Mouse (Mus musculus) layer of hippocampus, postnatal 36 days (tissue): ENCODE measurements around the gene Ccr6. TPM values are rescaled to one million over a fixed set of nuclear protein-coding genes. Genes with fewer than 3 reads are reported as not detected.

Source experiments
- DNase-seq, 2 experiments: peaks; one replicate each; pipeline ENCODE4 v3.0.0; 2022
- total RNA-seq, 2 experiments: library from RNA; stranded (reverse); gene quantifications; 2 replicates each; pipeline ENCODE4 v1.2.3; 2021

Ccr6 gene
- total RNA-seq, 2 experiments from 2014 or later: not detected

- DNase-seq: peak; percentile 23 to 31
These were observed 48.4 kb downstream of the Ccr6 start for GRCm38 (mm10) chr17:8284254-8284661.

- DNase-seq: no peak
These were observed 49.2 kb downstream of the Ccr6 start for GRCm38 (mm10) chr17:8285056-8285455.

DNA sequence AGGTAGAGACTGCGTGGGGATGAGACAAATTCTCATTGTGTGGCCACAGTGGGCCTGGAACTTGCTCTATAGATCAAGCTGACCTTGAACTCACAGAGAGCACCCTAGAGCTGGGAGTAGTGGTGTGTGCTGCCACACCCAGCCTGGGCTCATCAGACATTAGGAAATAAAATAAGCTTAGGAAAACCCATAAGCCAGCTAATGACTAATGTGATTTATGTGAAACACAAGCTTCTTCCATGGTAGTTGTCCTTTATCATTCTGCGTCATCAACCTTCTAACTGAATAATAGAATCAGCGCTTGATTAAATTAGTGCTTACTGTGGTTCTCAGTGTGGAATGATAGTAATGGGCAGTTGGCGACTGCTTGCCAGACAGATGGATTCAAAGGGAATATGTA lies 51.1 kb downstream of the Ccr6 start:
- no peak for DNase-seq

DNA sequence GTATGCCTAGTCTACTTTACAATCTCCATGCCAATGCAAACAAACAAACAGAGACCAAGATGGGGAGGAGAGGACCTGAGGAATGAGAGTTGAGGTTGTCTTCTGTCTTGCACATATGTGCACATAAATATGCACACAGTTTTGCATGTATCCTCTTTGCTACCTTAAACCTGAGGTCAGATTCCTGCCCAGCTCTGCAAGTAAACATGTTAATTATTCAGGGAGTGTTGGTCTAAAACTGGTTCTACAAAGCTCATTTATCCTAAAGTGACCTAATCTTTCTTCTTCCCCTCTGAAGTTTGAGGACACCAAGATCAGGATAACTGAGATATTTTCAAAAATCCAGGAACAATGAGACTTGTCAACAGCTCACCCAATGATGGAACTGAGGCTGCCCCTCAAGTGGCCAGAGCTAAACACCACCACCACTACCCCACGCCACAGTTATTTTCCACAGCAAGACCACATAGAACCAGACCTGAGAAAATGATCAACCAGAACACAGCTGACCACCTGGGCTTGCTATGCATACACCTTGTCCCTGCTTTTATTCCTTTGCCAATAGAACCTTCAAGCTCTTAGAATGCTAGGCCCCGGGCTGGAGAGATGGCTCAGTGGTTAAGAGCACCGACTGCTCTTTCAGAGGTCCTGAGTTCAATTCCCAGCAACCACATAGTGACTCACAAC lies 54.3 kb downstream of the Ccr6 start:
- DNase-seq: no peak

DNA sequence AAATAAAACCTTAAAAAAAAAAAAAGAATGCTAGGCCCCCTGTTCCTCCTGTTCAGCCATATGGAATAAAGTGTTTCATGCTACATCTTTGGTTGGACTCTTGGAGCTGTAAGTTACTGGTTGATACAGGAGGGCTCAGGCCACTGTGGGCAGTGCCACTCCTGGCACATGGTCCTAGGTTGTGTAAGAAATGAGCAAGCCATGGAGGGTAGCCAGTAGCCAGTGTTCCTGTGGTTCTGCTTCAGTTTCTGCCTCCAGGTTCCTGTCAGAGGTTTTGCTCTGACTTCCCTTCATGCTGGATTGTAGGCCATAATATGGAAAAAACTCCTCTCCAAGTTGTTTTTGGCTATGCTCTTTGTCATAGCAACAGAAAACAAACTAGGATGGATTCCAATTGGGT lies 54.9 kb downstream of the Ccr6 start:
- DNase-seq: no peak

DNA sequence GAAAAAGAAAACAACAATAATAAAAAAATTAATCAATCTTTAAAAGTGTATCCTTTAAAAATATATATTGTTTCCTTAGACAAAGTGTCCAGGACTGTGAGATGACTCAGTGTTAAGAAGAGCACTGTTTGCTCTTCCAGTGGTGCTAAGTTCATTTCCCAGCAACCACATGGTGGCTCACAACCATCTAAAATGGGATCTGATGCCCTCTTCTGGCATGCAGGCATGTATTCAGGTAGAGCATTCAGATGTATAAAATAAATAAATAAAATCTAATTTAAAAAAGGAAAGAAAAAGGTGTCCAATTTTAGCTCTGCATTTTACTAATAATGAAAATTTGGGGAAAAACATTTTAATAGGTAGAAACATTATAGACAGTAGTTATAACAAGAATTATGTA lies 60.0 kb downstream of the Ccr6 start:
- no peak for DNase-seq

DNA sequence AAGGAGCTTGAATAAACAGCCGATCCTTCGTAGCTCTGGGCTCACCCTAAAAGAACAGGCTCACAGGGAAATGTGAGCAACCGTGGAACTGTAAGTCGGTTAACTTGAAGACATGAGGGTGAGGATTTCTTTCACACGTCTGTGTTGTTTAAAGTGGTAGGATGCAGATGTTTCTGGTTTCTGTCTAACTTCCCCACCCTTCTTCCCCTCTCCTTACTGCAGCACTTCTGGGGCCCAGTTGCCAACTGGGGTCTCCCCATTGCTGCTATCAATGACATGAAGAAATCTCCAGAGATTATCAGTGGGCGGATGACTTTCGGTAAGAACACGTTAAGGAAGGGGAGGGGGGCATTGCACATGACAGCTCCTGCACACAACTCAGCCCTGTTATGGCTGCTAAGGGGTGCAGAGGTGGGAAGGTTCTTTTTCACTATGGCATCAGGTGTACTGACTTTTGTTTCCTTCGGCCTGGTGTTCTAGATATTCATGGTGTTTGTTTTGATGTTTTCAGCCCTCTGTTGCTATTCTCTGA lies 60.5 kb downstream of the Ccr6 start:
- no peak for DNase-seq

- DNase-seq: no peak
These were observed 61.9 kb downstream of the Ccr6 start for GRCm38 (mm10) chr17:8297746-8298145.

DNA sequence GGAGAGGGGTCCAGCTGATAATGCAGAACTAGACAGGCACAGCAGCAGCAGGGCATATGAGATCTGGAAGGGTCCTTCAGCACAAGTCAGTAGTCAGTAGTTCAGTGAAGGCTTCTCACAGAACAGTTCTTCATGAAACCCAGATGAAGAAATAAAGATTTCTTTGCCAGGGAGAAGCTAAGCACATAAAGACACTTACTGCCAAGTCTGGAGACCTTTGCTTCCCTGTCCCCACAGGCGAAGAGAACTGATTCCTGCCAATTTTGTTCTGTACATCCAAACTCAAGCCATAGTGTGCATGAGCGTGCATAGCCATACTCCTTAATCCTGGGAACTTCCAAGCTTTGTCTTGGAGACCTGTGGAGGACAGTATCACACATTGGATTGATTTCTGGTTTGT lies 62.4 kb downstream of the Ccr6 start:
- no peak for DNase-seq

DNA sequence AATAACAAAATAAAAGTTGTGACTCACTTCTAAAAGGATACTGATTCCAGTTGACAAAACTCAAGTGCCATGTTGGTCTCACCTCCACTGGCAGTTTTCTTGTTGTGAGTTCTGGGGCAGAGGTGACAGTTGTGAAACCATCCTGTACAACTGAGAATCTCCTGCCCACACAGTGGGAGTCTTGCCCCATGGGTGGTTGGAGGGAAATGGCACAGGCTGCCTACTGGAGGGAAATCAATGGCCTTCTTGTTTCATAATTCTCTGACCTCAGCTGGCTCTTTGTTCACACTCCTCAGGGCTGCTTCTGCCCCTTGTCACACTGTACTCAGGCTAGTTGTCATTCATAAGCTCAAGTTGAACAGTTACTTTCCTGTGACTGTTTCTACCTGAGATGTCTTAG lies 63.7 kb downstream of the Ccr6 start:
- no peak for DNase-seq

DNA sequence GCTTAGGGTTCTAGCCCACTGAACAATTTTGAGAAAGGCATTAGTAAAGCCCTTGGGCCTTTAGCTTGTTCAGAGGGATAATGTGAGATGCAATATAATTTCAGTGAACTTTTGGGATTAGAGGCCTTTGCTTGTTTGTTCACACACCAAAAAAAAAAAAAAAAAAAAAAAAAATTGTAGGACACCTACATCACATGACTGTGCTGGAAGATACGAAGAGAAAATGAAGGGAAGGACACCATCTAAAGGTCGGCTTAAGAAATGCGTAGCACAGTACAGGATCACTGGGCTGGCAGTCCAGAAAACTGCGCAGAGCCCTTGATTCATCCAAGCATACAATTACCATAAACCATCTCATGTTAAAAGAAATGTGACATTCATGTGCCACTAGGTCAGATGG lies 65.7 kb downstream of the Ccr6 start:
- no peak for DNase-seq

DNA sequence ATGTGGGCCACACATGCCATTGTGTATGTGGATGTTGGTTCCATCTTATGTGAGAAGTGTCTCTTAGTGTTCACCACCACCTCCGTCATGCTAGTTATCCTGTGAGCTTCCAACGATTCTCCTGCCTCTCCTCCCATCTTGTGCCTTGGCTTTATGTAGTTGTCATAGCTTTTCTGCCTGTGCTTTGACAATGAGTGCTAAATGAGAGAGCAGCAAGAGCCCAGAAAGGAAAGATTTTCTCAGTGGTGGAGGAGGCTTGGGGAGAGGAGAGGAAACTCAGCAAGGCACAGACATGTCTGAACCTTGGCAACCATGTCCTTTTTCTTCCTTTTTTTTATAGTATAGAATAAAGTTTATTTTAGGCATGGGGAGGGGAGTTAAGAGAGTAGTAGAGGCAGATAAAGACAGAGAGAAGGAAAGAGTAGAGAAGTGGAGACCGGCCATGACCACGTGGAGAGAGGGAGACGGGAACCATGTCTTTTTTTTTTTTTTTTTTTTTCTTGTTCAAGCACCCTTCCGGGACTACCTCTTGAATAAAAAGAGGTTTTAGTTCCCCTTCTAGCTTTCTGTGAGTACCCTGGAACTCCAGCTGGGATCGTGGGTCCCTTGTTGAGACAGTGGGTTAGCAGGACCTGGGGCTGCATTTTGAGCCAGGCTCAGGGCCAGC lies 67.1 kb downstream of the Ccr6 start:
- no peak for DNase-seq

DNA sequence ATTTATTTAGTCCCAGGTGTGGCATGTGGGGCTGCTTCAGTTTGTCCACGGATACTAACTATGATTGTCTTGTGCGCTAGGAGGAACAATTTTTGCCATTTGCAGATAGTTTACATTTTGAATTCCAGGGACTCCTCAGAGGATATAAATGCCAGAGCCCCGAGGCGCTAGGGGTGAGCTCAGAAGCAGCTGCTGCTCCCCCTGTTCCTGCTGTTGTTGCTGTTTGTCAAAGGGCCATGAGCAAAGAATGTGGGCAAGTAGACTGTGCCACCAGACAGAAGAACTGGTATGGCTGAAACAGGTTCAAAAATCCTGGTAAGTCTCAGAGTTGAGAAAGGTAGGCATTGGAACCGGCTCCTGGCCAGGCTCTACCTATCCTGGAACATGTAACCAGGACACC lies 67.8 kb downstream of the Ccr6 start:
- no peak for DNase-seq

DNA sequence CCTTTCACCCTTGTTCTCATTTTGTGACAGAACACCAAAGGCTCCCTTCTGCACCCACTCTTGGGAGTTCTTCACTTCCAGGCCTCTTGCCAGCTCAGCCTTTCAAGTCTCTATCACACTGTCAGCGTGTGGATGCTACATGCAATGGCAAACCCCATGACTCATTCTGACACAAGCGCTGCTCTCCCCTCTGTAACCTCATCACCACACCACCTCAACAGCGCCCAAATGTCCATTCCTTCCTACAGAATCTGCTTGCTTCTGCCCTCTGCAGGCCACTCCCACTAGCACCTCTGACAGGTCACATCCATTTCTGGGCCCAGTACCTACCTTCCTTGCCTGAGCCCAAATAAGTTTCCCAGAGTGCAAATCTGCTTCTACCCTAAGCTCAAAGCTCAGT lies 70.0 kb downstream of the Ccr6 start:
- DNase-seq: no peak

Other genes with a start within 250 kb of the Ccr6 start
- under 1 TPM in 1 of 2 experiments, not detected in 1; 0.15 TPM for gene Gm49673, start 88.3 kb upstream of the Ccr6 start, total RNA-seq
- 1 to 10 TPM; 5.3 to 7.2 TPM for gene Rnaset2a, start 87.9 kb upstream of the Ccr6 start, total RNA-seq
- gene Fgfr1op, start 70.5 kb upstream of the Ccr6 start, total RNA-seq: 10 to 100 TPM; 13.9 to 14.0 TPM
- 100 to 1,000 TPM; 142 to 146 TPM for gene Mpc1, start 46.9 kb downstream of the Ccr6 start, total RNA-seq
- 10 to 100 TPM; 62.9 to 65.1 TPM for gene Sft2d1, start 75.1 kb downstream of the Ccr6 start, total RNA-seq
- gene Prr18, start 101.4 kb downstream of the Ccr6 start, total RNA-seq: 10 to 100 TPM; 19.2 to 23.7 TPM
- under 1 TPM; 0.27 to 0.73 TPM for gene T2, start 119.9 kb downstream of the Ccr6 start, total RNA-seq
- not detected for gene T, start 198.4 kb downstream of the Ccr6 start, total RNA-seq